Mouse (Mus musculus): ENCODE data around the gene Slc25a17. TPM values are rescaled to one million over a fixed set of nuclear protein-coding genes. Genes with fewer than 3 reads are reported as not detected.

Slc25a17 gene
- polyA plus RNA-seq, 1 experiment, result not detected

GRCm38 (mm10) chr15:81284121-81284734 lies 76.4 kb downstream of the Slc25a17 start:
- TF ChIP-seq CTCF (IDR thresholded peaks at IDR 0.05; ENCODE audit: insufficient read depth, low read depth, low read length) (no peak), POLR2A (IDR thresholded peaks at IDR 0.05; ENCODE audit: insufficient read depth, low read depth, low read length) (no peak)
- WGBS, result 86% methylated on average over 9 of the region's 9 CpGs
- no peak overlapping the region for H3K27ac ChIP-seq (ENCODE audit: insufficient read depth, low read depth, low read length)
- no peak overlapping the region for H3K4me3 ChIP-seq (ENCODE audit: insufficient read depth, low read depth, low read length)
- no peaks in the 10 kb centered on the region for H3K4me1 ChIP-seq (ENCODE audit: control insufficient read depth, insufficient read depth, low read length)

GRCm38 (mm10) chr15:81278699-81279098 lies 81.9 kb downstream of the Slc25a17 start:
- TF ChIP-seq POLR2A (IDR thresholded peaks at IDR 0.05; ENCODE audit: insufficient read depth, low read depth, low read length), result no peak
- TF ChIP-seq CTCF (IDR thresholded peaks at IDR 0.05; ENCODE audit: insufficient read depth, low read depth, low read length), result no peak
- no peak overlapping the region for H3K27ac ChIP-seq (ENCODE audit: insufficient read depth, low read depth, low read length)
- H3K4me3 ChIP-seq (ENCODE audit: insufficient read depth, low read depth, low read length), result no peak overlapping the region
- 79% methylated on average over 6 of the region's 6 CpGs for WGBS
- H3K4me1 ChIP-seq (ENCODE audit: control insufficient read depth, insufficient read depth, low read length), result peaks cover 5% of the 10 kb centered on the region; the same call in 1 of the 2 replicates

- Histone ChIP-seq H3K27ac (ENCODE audit: insufficient read depth, low read depth, low read length) (no peak overlapping the region), H3K4me1 (ENCODE audit: control insufficient read depth, insufficient read depth, low read length) (peaks cover 8% of the 10 kb centered on the region), H3K4me3 (ENCODE audit: insufficient read depth, low read depth, low read length) (no peak overlapping the region)
- WGBS, result 43% methylated on average over 11 of the region's 11 CpGs
- TF ChIP-seq POLR2A (IDR thresholded peaks at IDR 0.05; ENCODE audit: insufficient read depth, low read depth, low read length) (no peak), CTCF (IDR thresholded peaks at IDR 0.05; ENCODE audit: insufficient read depth, low read depth, low read length) (no peak)
Observed at GRCm38 (mm10) chr15:81277928-81278327, 82.7 kb downstream of the Slc25a17 start.

GRCm38 (mm10) chr15:81273361-81273760 lies 87.3 kb downstream of the Slc25a17 start:
- Histone ChIP-seq H3K27ac (ENCODE audit: insufficient read depth, low read depth, low read length) (no peak overlapping the region), H3K4me3 (ENCODE audit: insufficient read depth, low read depth, low read length) (no peak overlapping the region), H3K4me1 (ENCODE audit: control insufficient read depth, insufficient read depth, low read length) (peaks cover 16% of the 10 kb centered on the region)
- WGBS, result 58% methylated on average over 2 of the region's 2 CpGs
- no peak for TF ChIP-seq POLR2A (IDR thresholded peaks at IDR 0.05; ENCODE audit: insufficient read depth, low read depth, low read length)
- no peak for TF ChIP-seq CTCF (IDR thresholded peaks at IDR 0.05; ENCODE audit: insufficient read depth, low read depth, low read length)

- H3K4me3 ChIP-seq (ENCODE audit: insufficient read depth, low read depth, low read length), result no peak overlapping the region
Observed at GRCm38 (mm10) chr15:81272305-81273053, 88.1 kb downstream of the Slc25a17 start.

More at GRCm38 (mm10) chr15:81272305-81273053, 88.1 kb downstream of the Slc25a17 start:
- H3K27ac ChIP-seq (ENCODE audit: insufficient read depth, low read depth, low read length), result no peak overlapping the region
- TF ChIP-seq POLR2A (IDR thresholded peaks at IDR 0.05; ENCODE audit: insufficient read depth, low read depth, low read length) (no peak), CTCF (IDR thresholded peaks at IDR 0.05; ENCODE audit: insufficient read depth, low read depth, low read length) (no peak)
- 25% methylated on average over 13 of the region's 13 CpGs for WGBS
- H3K4me1 ChIP-seq (ENCODE audit: control insufficient read depth, insufficient read depth, low read length), result peaks cover 11% of the 10 kb centered on the region

Other genes starting within 250 kb of the Slc25a17 start
- gene Mrtfa, start 170.1 kb downstream of the Slc25a17 start, polyA plus RNA-seq (2012; ENCODE audit: insufficient read depth, insufficient read length, low replicate concordance, missing spikeins), result not detected in 2 replicates
- gene Mchr1, start 125.3 kb downstream of the Slc25a17 start, polyA plus RNA-seq (2012; ENCODE audit: insufficient read depth, insufficient read length, low replicate concordance, missing spikeins), result not detected in 2 replicates
- gene St13, start 39.3 kb upstream of the Slc25a17 start, polyA plus RNA-seq (2012; ENCODE audit: insufficient read depth, insufficient read length, low replicate concordance, missing spikeins), result 972 TPM in 1 of 2 replicates, not detected in the other
- gene Xpnpep3, start 39.3 kb upstream of the Slc25a17 start, polyA plus RNA-seq (2012; ENCODE audit: insufficient read depth, insufficient read length, low replicate concordance, missing spikeins), result not detected in 2 replicates
- gene Dnajb7, start 47.5 kb upstream of the Slc25a17 start, polyA plus RNA-seq (2012; ENCODE audit: insufficient read depth, insufficient read length, low replicate concordance, missing spikeins), result not detected in 2 replicates
- gene Rbx1, start 105.5 kb upstream of the Slc25a17 start, polyA plus RNA-seq (2012; ENCODE audit: insufficient read depth, insufficient read length, low replicate concordance, missing spikeins), result not detected in 2 replicates
- 218 TPM in 1 of 2 replicates, not detected in the other for gene Ep300, start 224.5 kb upstream of the Slc25a17 start, polyA plus RNA-seq (2012; ENCODE audit: insufficient read depth, insufficient read length, low replicate concordance, missing spikeins)

All from olfactory bulb, adult 2 months (tissue).